Mouse (Mus musculus) kidney, postnatal 4 days (tissue): ENCODE measurements around the gene Cdc123.
A peak's percentile ranks its signal among the peaks of the same experiment; 100 is the strongest.

Experiments used
- DNase-seq, 2 experiments: peaks; one replicate each; pipeline ENCODE4 v3.0.0; 2021; ENCODE audit warnings: mixed read lengths in 2 of 2

The Cdc123 gene

GRCm38 (mm10) chr2:5844873-5845631 lies at the start of gene Cdc123, which contains the start of gene Nudt5:
Gene Cdc123, minus strand, starts transcription at chr2:5845164.
Gene Nudt5, plus strand, starts transcription at chr2:5845019.
- peak; percentile 88 to 94 for DNase-seq

- DNase-seq: peak in 1 of 2 experiments; percentile 12
Observed at GRCm38 (mm10) chr2:5894296-5894695, 49.3 kb upstream of the Cdc123 start.

- DNase-seq: no peak
Observed at GRCm38 (mm10) chr2:5889412-5889811, 44.4 kb upstream of the Cdc123 start.

DNA sequence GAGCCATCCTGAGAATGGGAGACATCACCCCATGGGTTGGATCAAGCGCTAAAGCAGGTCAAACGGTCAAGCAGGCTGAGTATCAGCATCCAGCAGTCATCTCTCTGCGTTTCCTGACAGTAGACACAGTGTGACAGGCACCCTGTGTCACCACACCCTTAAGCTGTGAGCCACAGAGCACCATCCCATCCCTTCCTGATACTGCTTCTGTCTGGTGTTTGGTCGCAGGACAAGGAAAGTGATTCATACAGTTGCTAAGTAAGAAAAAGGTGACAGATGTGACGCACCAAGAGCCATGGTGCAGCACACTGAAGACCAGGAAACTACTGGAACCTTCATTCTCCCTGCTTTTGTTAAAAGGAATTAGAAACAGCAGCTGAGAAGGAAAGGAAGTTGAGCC lies 43.9 kb upstream of the Cdc123 start:
- DNase-seq: no peak

DNA sequence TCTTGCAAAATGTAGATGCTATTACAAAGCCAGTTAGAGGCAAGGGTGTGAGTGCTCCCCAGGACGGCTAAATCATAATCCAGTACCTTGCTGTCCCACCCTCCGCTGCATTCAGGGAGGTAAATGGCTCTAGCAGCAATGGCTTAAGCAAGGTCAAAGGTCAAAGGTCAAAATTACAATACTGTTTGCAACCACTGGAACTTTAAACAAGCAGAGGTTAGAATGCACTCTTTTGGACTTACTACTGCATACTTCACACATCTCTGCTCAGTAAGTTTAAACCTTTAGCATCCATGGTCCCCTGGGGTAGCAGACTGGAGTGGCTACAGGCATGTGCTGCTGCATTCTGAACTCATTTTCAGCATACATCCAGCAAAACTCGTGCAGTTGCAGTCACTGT lies 32.5 kb upstream of the Cdc123 start:
- no peak for DNase-seq

DNA sequence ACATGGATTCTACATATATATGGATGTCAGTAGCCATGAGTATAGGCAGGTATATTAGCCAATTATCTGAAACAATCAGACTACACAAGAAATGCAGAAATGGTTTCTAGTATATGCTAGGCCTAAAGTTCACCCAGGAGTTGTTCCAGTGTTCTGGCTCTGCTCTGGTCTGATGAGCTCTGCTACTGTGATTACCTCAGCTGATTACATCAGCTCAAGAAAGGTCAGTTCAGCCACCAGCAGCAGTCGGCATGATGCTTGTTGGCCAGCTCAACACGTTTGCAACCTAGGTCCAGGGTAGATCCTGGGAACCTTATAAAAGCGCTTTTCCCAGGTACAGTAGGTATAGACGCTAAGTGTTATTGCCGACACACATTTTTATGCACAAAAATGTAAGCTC lies 24.8 kb upstream of the Cdc123 start:
- no peak for DNase-seq

GRCm38 (mm10) chr2:5867681-5868080 lies 22.7 kb upstream of the Cdc123 start:
- no peak for DNase-seq

GRCm38 (mm10) chr2:5862834-5863233 lies 17.9 kb upstream of the Cdc123 start, which contains the start of gene Gm13199:
Gene Gm13199, minus strand, starts transcription at chr2:5862934.
- DNase-seq: no peak

GRCm38 (mm10) chr2:5851866-5852265 lies 6.9 kb upstream of the Cdc123 start:
- no peak for DNase-seq

DNA sequence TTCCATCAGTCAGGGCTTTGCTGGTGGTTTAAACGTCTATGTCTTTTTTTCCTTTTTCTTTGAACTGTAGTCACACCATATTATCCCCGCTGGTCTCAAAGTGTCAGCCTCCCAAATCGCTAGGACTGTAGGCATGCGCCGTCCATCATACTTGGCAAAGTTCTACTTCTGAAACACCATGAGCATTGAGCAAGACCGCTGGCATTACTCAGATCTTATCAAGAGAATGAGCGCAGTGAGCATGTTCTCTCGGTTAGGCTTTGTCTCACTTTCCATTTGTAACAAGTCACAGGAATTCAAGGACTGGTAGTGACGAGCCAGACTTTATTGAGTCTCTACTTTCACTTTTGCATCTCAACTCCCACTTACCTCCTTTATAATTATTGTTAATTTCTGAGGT lies 6.2 kb upstream of the Cdc123 start:
- no peak for DNase-seq

GRCm38 (mm10) chr2:5845826-5846225 lies 862 bp upstream of the Cdc123 start:
- DNase-seq: no peak

GRCm38 (mm10) chr2:5844181-5844872 lies 637 bp downstream of the Cdc123 start:
- DNase-seq: no peak

DNA sequence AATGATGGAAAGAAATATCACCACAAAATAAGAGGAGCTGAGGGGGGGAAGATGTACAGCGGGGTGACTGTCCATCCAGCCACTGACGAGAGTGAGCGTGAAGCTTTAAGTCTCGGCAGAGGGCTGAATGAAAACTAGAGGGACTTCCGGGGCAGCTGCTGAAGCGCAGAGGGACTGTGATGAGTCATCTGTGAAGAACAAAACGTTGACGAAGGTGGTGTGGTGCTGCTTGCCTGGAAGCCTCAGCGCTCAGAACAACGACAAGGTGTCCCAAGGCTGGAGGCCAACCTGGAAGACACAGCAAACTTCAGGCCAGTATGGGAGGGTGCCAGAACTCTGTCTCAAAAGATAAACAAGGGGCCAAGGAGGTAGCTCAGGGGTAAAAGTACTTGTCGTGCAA lies 4.1 kb downstream of the Cdc123 start:
- DNase-seq: no peak

GRCm38 (mm10) chr2:5825265-5825913 lies 19.6 kb downstream of the Cdc123 start:
- DNase-seq: no peak

GRCm38 (mm10) chr2:5824685-5825084 lies 20.3 kb downstream of the Cdc123 start:
- no peak for DNase-seq

GRCm38 (mm10) chr2:5824213-5824612 lies 20.8 kb downstream of the Cdc123 start:
- no peak for DNase-seq

- no peak for DNase-seq
Observed at GRCm38 (mm10) chr2:5822449-5822848, 22.5 kb downstream of the Cdc123 start.

GRCm38 (mm10) chr2:5821264-5821663 lies 23.7 kb downstream of the Cdc123 start:
- no peak for DNase-seq

GRCm38 (mm10) chr2:5811235-5811782 lies 33.7 kb downstream of the Cdc123 start:
- no peak for DNase-seq

GRCm38 (mm10) chr2:5810036-5810718 lies 34.8 kb downstream of the Cdc123 start:
- no peak for DNase-seq

DNA sequence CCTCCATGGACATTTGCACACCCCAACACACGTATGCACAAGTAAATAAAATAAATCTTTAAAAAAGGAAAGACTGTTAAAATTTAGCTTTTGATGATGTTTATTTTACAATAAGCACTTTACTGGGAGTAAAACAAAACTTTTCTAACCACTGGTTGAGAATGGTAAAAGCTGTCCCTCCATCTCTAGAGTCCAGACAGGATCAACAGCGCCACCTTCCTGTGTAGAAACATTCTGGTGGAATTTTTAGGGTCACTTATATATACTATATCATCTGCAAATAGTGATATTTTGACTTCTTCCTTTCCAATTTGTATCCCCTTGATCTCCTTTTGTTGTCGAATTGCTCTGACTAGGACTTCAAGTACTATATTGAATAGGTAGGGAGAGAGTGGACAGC lies 38.8 kb downstream of the Cdc123 start:
- DNase-seq: peak; percentile 32 to 41

- DNase-seq: no peak
Observed at GRCm38 (mm10) chr2:5805228-5805627, 39.7 kb downstream of the Cdc123 start.
